ENCODE assay signal across 20 mouse cellular contexts in genomic region chr1:105428165-105428564, GRCm38 (mm10).
"Had no signal": no experiment of that assay in that cellular context is flagged by ENCODE, and none has a peak within 500 bp of the region (broad histone marks: within the 10 kb centered on the region; RNA-seq: fewer than 3 reads in every experiment).

No protein-coding gene starts in this region.

- DNase-seq: liver, postnatal 0 days; lung, postnatal 14 days; lung, postnatal 36 days; retina, postnatal 1 day; right cerebral cortex, adult 18-20 months; right cerebral cortex, postnatal 25 days; right cerebral cortex, postnatal 4 days; spleen, adult 18-20 months; thymus, adult 18-20 months; thymus, postnatal 14 days; thymus, postnatal 36 days had no signal

- H3K27me3 ChIP-seq: liver, embryonic 15.5 days; megakaryocyte, embryonic 14.5 days; midbrain, embryonic 13.5 days; neural tube, embryonic 13.5 days; neural tube, embryonic 15.5 days had no signal

- H3K9me3 ChIP-seq: liver, embryonic 15.5 days; megakaryocyte, embryonic 14.5 days; midbrain, embryonic 13.5 days; neural tube, embryonic 13.5 days; neural tube, embryonic 15.5 days had no signal

- H3K4me3 ChIP-seq: liver, embryonic 15.5 days; megakaryocyte, embryonic 14.5 days; midbrain, embryonic 13.5 days; myocyte; neural tube, embryonic 13.5 days; neural tube, embryonic 15.5 days had no signal

- H3K4me1 ChIP-seq: liver, embryonic 15.5 days; megakaryocyte, embryonic 14.5 days; neural tube, embryonic 13.5 days; neural tube, embryonic 15.5 days had no signal

- ATAC-seq: liver, postnatal 0 days; midbrain, embryonic 13.5 days; midbrain, embryonic 16.5 days had no signal

- H3K4me2 ChIP-seq: liver, embryonic 15.5 days; midbrain, embryonic 11.5 days; midbrain, embryonic 13.5 days; neural tube, embryonic 13.5 days; neural tube, embryonic 15.5 days had no signal

- H3K9ac ChIP-seq: liver, embryonic 15.5 days; liver, postnatal 0 days; midbrain, embryonic 13.5 days; neural tube, embryonic 13.5 days; neural tube, embryonic 15.5 days had no signal

- H3K36me3 ChIP-seq: liver, embryonic 15.5 days; midbrain, embryonic 13.5 days; neural tube, embryonic 13.5 days; neural tube, embryonic 15.5 days had no signal

- H3K27ac ChIP-seq: liver, embryonic 15.5 days; macrophage; midbrain, embryonic 13.5 days; neural tube, embryonic 13.5 days; neural tube, embryonic 15.5 days had no signal
